Mouse (Mus musculus): ENCODE results near the gene Fam131b.

- no peak for TF ChIP-seq CTCF (IDR thresholded peaks at IDR 0.05; ENCODE audit: extremely low read depth, insufficient read depth, insufficient read length, insufficient replicate concordance)
- no peak for TF ChIP-seq POLR2A (IDR thresholded peaks at IDR 0.05; ENCODE audit: low read depth, low read length)
Observed at GRCm38 (mm10) chr6:42361041-42361895, 36.8 kb upstream of the Fam131b start.
